Mouse (Mus musculus): Measurements from ENCODE around the gene Cfl1. TPM values are rescaled to one million over a fixed set of nuclear protein-coding genes. Genes with fewer than 3 reads are reported as not detected.

Cfl1 gene
- total and polyA plus RNA-seq, 3 experiments = 818 to 1,768 (median 999) TPM

- TF ChIP-seq JUND (conservative IDR thresholded peaks at IDR 0.05; ENCODE audit: low read depth, low read length) (no peak), MAFK (IDR thresholded peaks at IDR 0.05; ENCODE audit: insufficient replicate concordance, low read length) (no peak), IRF4 (IDR thresholded peaks at IDR 0.05; ENCODE audit: low read depth, low read length) (no peak), MXI1 (IDR thresholded peaks at IDR 0.05; ENCODE audit: low read depth, low read length) (peak; percentile 66; the same call in 1 of the 2 replicates), ZNF384 (IDR thresholded peaks at IDR 0.05; ENCODE audit: low read depth, low read length) (no peak), HCFC1 (IDR thresholded peaks at IDR 0.05; ENCODE audit: low read depth, low read length) (no peak; the same call in 1 of the 2 replicates), GABPA (IDR thresholded peaks at IDR 0.05; ENCODE audit: insufficient replicate concordance, low read depth, low read length) (no peak), TCF12 (IDR thresholded peaks at IDR 0.05; ENCODE audit: low read depth, low read length) (peak; percentile 36; the same call in 1 of the 2 replicates), ZMIZ1 (IDR thresholded peaks at IDR 0.05; ENCODE audit: low read depth, low read length) (peak; percentile 73), ETS1 (conservative IDR thresholded peaks at IDR 0.05; ENCODE audit: low read depth, low read length) (no peak), CTCF (conservative IDR thresholded peaks at IDR 0.05 in 1 of 2, IDR thresholded peaks at IDR 0.05 in 1 of 2; ENCODE audit: low read depth in 2 of 2, low read length in 2 of 2) (peak in 1 of 2 experiments; percentile 35; a peak in 2 of 4 replicates), CHD2 (IDR thresholded peaks at IDR 0.05; ENCODE audit: low read length) (no peak), CHD1 (IDR thresholded peaks at IDR 0.05; ENCODE audit: low read depth, low read length) (no peak), USF1 (IDR thresholded peaks at IDR 0.05; ENCODE audit: low read depth, low read length) (no peak; the same call in 1 of the 2 replicates), NRF1 (IDR thresholded peaks at IDR 0.05; ENCODE audit: low read depth, low read length) (peak; percentile 23; the same call in 1 of the 2 replicates)
Observed at GRCm38 (mm10) chr19:5456922-5457745, 33.1 kb upstream of the Cfl1 start (continued).

- Histone ChIP-seq H3K9ac (ENCODE audit: insufficient read depth, low read depth) (peak within 1 kb of the TSS; percentile 85), H3K4me1 (ENCODE audit: control insufficient read depth in 1 of 2, insufficient read depth in 2 of 2) (peaks cover 9 to 35% of the 10 kb centered on the region in 2 experiments; a peak in 3 of 4 replicates), H3K27ac (ENCODE audit: insufficient read depth, low read depth) (peak within 1 kb of the TSS; percentile 52), H3K27me3 (replicated peaks) (peaks cover 7% of the 10 kb centered on the region), H3K36me3 (replicated peaks in 1 of 2; ENCODE audit: control insufficient read depth in 1 of 2, insufficient read depth in 1 of 2, low read length in 1 of 2) (peaks cover 8 to 33% of the 10 kb centered on the region in 2 experiments), H3K4me2 (ENCODE audit: insufficient read depth, low read depth, poor library complexity, severe bottlenecking) (peak within 1 kb of the TSS; percentile 96), H3K4me3 (replicated peaks in 1 of 3; ENCODE audit: low read depth in 2 of 3, low read length in 2 of 3, poor library complexity in 1 of 3) (peak within 1 kb of the TSS; percentile 56 to 91 (median 77)), H3K9me3 (replicated peaks; ENCODE audit: low read length) (no peaks in the 10 kb centered on the region), H3K79me2 (replicated peaks; ENCODE audit: control insufficient read depth, extremely low read depth, insufficient read depth, poor library complexity, severe bottlenecking) (peaks cover 12% of the 10 kb centered on the region)
- DNase-seq (ENCODE audit: extremely low read depth) = no peak
- in situ Hi-C loops (cut with MboI; ENCODE audit: low pct_ligation_motif_present, low pct_unique_long_range_greater_than_20kb, low sequenced_read_pairs) (loop anchor here (5.0 kb wide), 1 partner anchor 34 kb away; the partner anchor contains the start of gene Cfl1), dilution Hi-C loops (cut with MboI; ENCODE audit: extremely low pct_ligation_motif_present, extremely low pct_unique_long_range_greater_than_20kb, low sequenced_read_pairs) (no loop called here)
- TF ChIP-seq USF1 (IDR thresholded peaks at IDR 0.05; ENCODE audit: low read depth, low read length) (no peak), TCF12 (IDR thresholded peaks at IDR 0.05; ENCODE audit: low read depth, low read length) (no peak), JUND (conservative IDR thresholded peaks at IDR 0.05; ENCODE audit: low read depth, low read length) (no peak), GABPA (IDR thresholded peaks at IDR 0.05; ENCODE audit: insufficient replicate concordance, low read depth, low read length) (no peak), NELFE (IDR thresholded peaks at IDR 0.05; ENCODE audit: low read depth, low read length) (no peak), NRF1 (IDR thresholded peaks at IDR 0.05; ENCODE audit: low read depth, low read length) (no peak), E2F4 (IDR thresholded peaks at IDR 0.05; ENCODE audit: insufficient replicate concordance, low read depth, low read length) (no peak), IRF4 (IDR thresholded peaks at IDR 0.05; ENCODE audit: low read depth, low read length) (no peak), USF2 (conservative IDR thresholded peaks at IDR 0.05; ENCODE audit: low read depth, low read length) (no peak), ETS1 (conservative IDR thresholded peaks at IDR 0.05; ENCODE audit: low read depth, low read length) (no peak)
Observed at GRCm38 (mm10) chr19:5457746-5458442, 32.4 kb upstream of the Cfl1 start, which contains the start of gene Ccdc85b. Ccdc85b (minus strand) TSS chr19:5457894.
